Mouse (Mus musculus) 3T3-L1 (cell line): Measurements from ENCODE around the gene Apol6.

Experiments
- DNase-seq: peaks from one replicate; pipeline ENCODE4 v3.0.0-alpha.2; 2015; ENCODE audit warnings: low read depth, low spot score

Gene Apol6

GRCm38 (mm10) chr15:77044597-77045320 is at the start of gene Apol6:
TSS of gene Apol6 (plus strand) at chr15:77044729.
- DNase-seq, result peak; percentile 46

GRCm38 (mm10) chr15:76998048-76998447 is 46.5 kb upstream of the Apol6 start:
- DNase-seq, result no peak

DNA sequence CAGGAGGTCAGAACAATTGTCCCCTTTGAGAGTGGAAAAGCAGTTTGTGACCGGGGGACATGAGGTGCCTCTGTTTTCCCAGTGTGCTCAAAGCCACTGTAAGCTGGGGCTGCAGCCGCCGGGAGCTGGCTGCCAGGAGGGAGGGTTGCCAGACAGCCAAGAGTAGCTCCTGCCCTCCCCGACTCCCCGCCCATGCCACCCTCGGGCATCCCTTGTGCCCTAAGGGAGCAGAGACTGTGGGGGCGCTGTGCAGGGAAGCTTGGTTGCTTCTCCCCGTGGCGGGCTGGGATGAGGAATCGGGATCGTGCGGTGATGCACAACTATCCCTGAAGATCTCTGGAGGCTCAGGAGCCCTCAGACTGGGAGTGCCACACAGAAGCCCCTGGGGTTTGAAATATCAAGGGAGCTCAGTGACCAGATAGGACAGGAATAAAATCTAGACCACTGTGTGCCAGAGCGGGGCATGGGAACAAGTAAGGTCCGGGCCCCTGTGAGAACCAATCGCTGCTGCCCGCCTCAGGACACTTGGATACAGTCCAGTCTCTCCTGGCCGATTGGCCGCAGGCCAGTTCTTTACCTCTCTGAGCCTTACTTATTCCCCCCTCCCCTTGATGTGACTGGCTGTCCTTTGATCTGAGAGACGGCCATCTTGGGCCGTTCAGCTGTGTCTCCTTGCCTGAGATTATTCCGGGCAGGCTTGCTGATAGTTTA is 45.5 kb upstream of the Apol6 start:
- DNase-seq, result no peak

- no peak for DNase-seq
Measured at GRCm38 (mm10) chr15:77003173-77003867, 41.2 kb upstream of the Apol6 start.

- DNase-seq, result peak; percentile 67
Measured at GRCm38 (mm10) chr15:77003868-77004215, 40.7 kb upstream of the Apol6 start.

- no peak for DNase-seq
Measured at GRCm38 (mm10) chr15:77008851-77009250, 35.7 kb upstream of the Apol6 start.

DNA sequence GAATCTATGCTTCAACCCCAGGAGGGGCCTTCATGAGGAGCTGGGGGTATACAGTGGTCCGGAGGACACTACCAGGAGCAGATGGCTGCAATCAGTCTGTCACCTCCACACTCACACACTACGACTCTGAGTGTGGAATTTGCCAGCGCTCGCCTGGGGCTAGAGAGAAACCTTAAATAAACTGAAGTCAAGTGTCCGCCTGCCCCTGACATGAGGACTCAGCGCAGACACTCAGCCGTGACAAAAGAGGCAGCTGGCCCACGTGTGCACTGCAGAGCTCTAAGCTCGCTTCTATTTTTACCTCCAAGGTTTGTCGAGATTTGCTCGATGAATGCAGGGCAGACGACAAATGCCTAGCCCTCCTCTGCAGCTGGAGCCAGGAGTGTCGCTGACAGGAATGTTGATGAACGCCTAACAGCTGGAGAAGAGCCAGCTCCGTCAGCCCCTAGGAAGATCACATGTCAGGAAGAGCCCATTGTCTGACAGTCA is 30.7 kb upstream of the Apol6 start:
- DNase-seq, result peak; percentile 53

- DNase-seq, result no peak
Measured at GRCm38 (mm10) chr15:77014431-77014830, 30.1 kb upstream of the Apol6 start.

GRCm38 (mm10) chr15:77014985-77015384 is 29.5 kb upstream of the Apol6 start:
- DNase-seq, result no peak

DNA sequence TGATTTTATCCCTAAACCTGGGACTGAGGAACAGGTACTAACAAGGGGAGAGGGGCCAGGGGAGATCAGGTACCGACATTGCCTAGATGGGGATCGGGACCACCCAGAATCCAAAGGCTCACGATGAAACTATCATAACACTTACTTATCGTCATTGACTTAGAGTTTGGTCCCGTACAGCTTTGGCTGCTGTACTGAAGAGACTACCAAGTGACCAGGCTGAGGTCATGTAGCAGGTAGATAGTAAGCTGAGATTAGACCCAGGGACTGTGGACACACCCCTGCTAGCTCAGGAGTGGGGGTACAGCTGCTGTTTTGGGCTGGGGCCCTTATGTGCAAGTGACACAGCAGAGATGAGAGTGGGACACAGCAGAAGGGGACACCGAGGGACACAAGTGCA is 28.0 kb upstream of the Apol6 start:
- no peak for DNase-seq

- DNase-seq, result no peak
Measured at GRCm38 (mm10) chr15:77017897-77018296, 26.6 kb upstream of the Apol6 start.

DNA sequence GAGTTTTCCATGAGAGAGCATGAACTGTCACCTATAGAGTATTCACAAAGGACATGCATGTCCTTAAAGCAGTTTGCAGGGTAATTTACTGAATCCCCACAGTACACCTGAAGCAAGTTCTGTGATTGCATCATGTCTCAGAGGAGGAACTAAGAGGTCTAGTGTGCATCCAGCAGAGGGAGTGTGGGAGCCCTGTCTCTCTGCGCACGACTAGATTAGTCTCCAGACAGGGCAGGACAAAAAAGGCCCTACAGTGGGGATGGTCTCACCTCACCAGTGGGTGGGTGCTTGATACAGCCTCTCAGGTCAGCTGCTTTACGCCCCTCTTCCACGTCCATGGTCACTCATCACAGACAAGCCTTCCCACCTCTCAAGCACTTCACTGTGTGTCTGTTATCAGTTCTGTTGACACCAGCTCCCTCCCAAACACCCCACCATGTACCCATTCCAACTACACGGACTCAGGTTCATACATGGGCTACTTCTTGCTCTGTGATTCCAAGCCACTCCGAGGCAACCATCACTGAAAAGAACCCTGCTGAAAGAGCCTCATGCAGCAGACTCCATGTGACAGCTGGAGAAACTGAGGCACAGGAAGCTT is 25.7 kb upstream of the Apol6 start:
- peak; percentile 43 for DNase-seq

DNA sequence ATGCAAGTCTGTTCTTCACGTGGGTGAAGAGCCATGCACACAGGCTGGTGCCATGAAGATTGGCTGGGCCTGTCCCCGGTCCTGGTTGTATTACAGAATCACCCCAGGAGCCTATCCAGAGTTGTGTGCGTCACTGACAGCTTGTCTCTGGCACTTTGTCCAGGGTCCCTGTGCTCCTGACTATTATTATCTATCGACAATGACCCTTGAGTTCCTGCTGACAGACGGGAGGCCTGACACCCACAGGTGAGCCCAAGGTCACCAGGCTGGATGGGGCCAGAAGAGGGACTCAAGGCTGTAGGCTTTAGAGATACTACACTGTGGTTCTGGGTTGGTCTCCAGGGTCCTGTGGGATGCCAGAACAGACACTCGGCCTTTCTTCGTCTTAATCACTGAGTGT is 25.0 kb upstream of the Apol6 start:
- DNase-seq, result no peak

DNA sequence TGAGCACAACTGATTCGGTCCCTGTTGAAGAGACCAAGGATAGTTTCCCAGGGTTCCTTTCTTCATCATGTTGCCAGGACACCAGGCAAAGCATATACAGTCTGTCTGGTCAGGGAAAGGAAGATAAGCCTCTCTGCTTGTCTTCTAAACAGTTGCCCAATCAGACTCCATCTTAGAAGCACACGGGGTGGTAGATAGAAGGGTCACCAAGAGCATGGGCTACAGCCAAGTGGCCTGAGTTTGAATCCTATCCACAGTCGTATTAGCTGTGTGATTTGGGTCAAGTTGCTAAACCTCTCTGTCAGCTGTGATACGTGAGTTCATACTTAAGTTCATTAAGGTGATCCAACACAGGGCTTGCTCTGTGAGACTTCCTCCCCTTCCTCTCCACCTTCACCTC is 24.4 kb upstream of the Apol6 start:
- no peak for DNase-seq

DNA sequence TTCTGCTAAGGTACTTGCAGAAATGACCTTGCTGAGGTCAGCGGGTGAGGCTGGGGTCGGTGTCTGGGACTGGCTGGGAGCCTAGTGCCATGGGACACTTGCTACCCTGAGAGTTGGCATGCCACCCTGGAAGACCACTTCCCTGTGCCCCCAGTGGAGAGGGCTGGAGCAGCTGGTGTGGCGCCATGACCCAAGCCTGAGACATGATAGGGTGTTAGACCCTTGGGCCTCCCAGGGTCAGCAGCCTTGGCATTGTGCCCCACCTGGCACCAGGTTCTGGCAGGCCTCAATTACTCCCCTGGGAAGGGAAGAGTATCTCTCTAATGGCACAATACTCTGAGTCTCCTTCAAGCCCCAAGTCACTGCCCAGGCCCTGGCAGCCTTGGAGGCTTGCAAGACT is 23.5 kb upstream of the Apol6 start:
- DNase-seq, result no peak

DNA sequence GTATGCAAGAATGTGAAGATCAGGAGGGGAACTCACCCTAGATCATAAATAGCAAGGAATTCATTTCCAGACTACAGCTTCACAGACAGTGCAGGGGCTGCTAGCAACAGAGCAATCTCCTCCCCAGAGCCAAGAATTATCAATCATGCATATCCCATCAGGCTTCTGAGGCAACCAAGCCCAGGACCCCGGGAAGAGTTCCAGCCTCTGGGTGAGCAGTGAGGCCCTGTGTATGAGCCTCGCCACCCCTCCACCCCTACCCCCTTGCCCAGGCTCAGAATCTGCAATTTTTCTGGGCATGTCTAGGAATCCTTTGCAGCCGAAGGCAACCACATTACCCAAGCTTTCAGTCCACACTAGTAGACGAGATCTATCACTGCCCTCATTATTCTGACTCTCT is 22.7 kb upstream of the Apol6 start:
- DNase-seq, result no peak

GRCm38 (mm10) chr15:77022401-77022957 is 22.1 kb upstream of the Apol6 start:
- DNase-seq, result no peak

DNA sequence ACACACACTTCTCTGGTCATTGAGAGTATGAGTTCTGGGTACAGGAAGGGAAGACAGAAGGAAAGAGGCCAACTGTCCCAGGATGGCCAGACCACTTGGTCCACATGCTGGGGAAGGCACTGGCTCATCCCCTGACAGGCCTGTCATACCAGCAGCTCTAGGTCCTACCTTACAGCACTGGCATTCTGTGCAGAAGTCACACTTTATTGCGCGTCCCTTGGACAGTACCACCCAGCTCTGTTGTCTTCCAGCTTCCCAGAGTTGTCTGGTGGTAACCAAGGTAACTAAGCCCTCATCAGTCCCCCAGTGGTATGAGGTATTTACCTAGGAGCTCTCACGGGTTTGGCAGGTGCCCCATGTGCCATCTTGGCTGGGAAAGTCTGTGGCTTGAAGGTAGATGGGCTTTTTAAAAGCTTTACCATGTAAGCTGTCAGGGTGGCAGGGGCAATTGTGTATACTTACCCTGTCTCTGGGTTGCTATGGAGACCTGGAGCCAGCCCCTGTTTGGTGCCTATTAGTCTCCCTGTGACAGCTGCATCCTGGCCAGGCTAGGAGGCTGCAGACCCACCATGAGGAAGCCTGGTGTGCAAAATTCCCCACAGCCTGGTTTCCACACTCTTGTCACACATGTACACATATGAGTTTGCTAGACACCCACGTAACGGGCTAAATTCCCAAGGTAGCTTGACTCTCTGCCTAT is 18.5 kb upstream of the Apol6 start:
- DNase-seq, result no peak

DNA sequence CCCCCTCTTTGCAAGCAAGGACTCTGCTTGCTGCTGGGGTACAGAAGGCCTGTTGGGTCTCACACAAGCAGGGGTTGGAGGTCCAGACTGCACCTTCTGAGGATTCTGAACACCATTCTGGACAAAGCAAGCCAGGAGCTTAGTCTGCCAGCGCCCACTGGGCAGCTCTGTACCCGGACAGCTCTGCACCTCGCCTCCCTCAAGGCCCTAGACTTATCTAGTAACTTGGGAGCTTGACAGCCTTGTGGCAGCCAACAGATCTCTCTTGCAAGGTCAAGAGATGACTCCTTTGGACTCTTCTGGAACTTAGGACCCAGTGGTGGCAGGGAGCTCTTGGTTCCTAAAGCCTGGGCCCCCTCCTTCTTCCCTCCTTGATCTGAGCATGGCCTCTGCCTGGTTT is 17.4 kb upstream of the Apol6 start:
- DNase-seq, result no peak

- peak; percentile 31 for DNase-seq
Measured at GRCm38 (mm10) chr15:77027675-77028074, 16.9 kb upstream of the Apol6 start.

GRCm38 (mm10) chr15:77029331-77029991 is 15.1 kb upstream of the Apol6 start:
- peak; percentile 98 for DNase-seq
